Mouse (Mus musculus) CH12.LX (cell line): Measurements from ENCODE around the gene Gzma.

Source experiments
- CTCF ChIP-seq, 2 experiments: IDR thresholded peaks in 1 of 2; conservative IDR thresholded peaks in 1 of 2; 2 replicates each; pipeline ENCODE4 v1.5.1; 2011 to 2012; ENCODE audit warnings: low read depth in 2 of 2, low read length in 2 of 2, improper control_type of control experiment in 1 of 2, inconsistent platforms in 1 of 2, mild to moderate bottlenecking in 1 of 2, moderate library complexity in 1 of 2
- KAT2A ChIP-seq: IDR thresholded peaks from 2 replicates; pipeline ENCODE4 v1.6.1; 2012; ENCODE audit warnings: low read length, improper control_type of control experiment, inconsistent platforms; ENCODE audit not compliant: insufficient replicate concordance
- MAX ChIP-seq: IDR thresholded peaks from 2 replicates; pipeline ENCODE4 v1.6.1; 2011; ENCODE audit warnings: low read length, improper control_type of control experiment
- POLR2A ChIP-seq: IDR thresholded peaks from 2 replicates; pipeline ENCODE4 v1.6.1; 2011; ENCODE audit warnings: low read depth, mild to moderate bottlenecking, improper control_type of control experiment, low read length

- no peak for TF ChIP-seq CTCF (conservative IDR thresholded peaks at IDR 0.05 in 1 of 2, IDR thresholded peaks at IDR 0.05 in 1 of 2; ENCODE audit: low read depth in 2 of 2, low read length in 2 of 2)
- no peak for TF ChIP-seq KAT2A
- no peak for TF ChIP-seq POLR2A
- no peak for TF ChIP-seq MAX
These were observed 6.2 kb downstream of the Gzma start for GRCm38 (mm10) chr13:113094618-113095017.
